Mouse (Mus musculus): Measurements from ENCODE around the gene Spsb4. TPM values are rescaled to one million over a fixed set of nuclear protein-coding genes. Genes with fewer than 3 reads are reported as not detected.
A peak's percentile ranks its signal among the peaks of the same experiment; 100 is the strongest.

Spsb4 gene
- polyA plus RNA-seq, 1 experiment from 2014 or later, result 81.1 TPM

GRCm38 (mm10) chr9:97013153-97013552 lies 5.5 kb downstream of the Spsb4 start:
- 2% methylated on average over 6 of the region's 6 CpGs for WGBS
- peaks cover 71% of the 10 kb centered on the region for H3K4me1 ChIP-seq
- H3K4me3 ChIP-seq (replicated peaks), result no peak overlapping the region
- peak; percentile 70 for ATAC-seq (ENCODE audit: low FRiP score)
- H3K9me3 ChIP-seq, result peaks cover 9% of the 10 kb centered on the region; the same call in 1 of the 2 replicates
- H3K27ac ChIP-seq, result peak overlapping the region; percentile 89
- H3K9ac ChIP-seq, result no peak overlapping the region
- no peaks in the 10 kb centered on the region for H3K27me3 ChIP-seq
- H3K36me3 ChIP-seq (replicated peaks), result peaks cover 13% of the 10 kb centered on the region
- H3K4me2 ChIP-seq, result peak overlapping the region; percentile 37

GRCm38 (mm10) chr9:97011454-97012195 lies 7.0 kb downstream of the Spsb4 start:
- no peak overlapping the region for H3K4me2 ChIP-seq
- no peaks in the 10 kb centered on the region for H3K27me3 ChIP-seq
- 0 out of 2 replicates have a peak overlapping the region, but pooled peaks have one; percentile 25 for H3K9ac ChIP-seq
- peaks cover 12% of the 10 kb centered on the region; the same call in 1 of the 2 replicates for H3K9me3 ChIP-seq
- H3K4me3 ChIP-seq (replicated peaks), result no peak overlapping the region
- peak overlapping the region; percentile 89 for H3K27ac ChIP-seq
- ATAC-seq (ENCODE audit: low FRiP score), result no peak
- peaks cover 65% of the 10 kb centered on the region for H3K4me1 ChIP-seq
- WGBS, result 53% methylated on average over 15 of the region's 15 CpGs
- H3K36me3 ChIP-seq (replicated peaks), result peaks cover 18% of the 10 kb centered on the region

- peaks cover 12% of the 10 kb centered on the region; the same call in 1 of the 2 replicates for H3K9me3 ChIP-seq
- ATAC-seq (ENCODE audit: low FRiP score), result no peak
- no peak overlapping the region for H3K4me3 ChIP-seq (replicated peaks)
- H3K27me3 ChIP-seq, result no peaks in the 10 kb centered on the region
- WGBS, result 89% methylated on average over 6 of the region's 6 CpGs
- peaks cover 54% of the 10 kb centered on the region for H3K4me1 ChIP-seq
- no peak overlapping the region for H3K4me2 ChIP-seq
- H3K36me3 ChIP-seq (replicated peaks), result peaks cover 18% of the 10 kb centered on the region
- 0 out of 2 replicates have a peak overlapping the region, but pooled peaks have one; percentile 46 for H3K27ac ChIP-seq
- no peak overlapping the region for H3K9ac ChIP-seq
Measured at GRCm38 (mm10) chr9:97010447-97010846, 8.2 kb downstream of the Spsb4 start.

- ATAC-seq (ENCODE audit: low FRiP score), result no peak
- H3K4me1 ChIP-seq, result peaks cover 23% of the 10 kb centered on the region
- no peak overlapping the region for H3K4me2 ChIP-seq
- H3K36me3 ChIP-seq (replicated peaks), result peaks cover 18% of the 10 kb centered on the region
- peaks cover 12% of the 10 kb centered on the region; the same call in 1 of the 2 replicates for H3K9me3 ChIP-seq
- 70% methylated on average over 3 of the region's 3 CpGs for WGBS
- no peak overlapping the region for H3K9ac ChIP-seq
- no peak overlapping the region for H3K4me3 ChIP-seq (replicated peaks)
- no peak overlapping the region for H3K27ac ChIP-seq
- no peaks in the 10 kb centered on the region for H3K27me3 ChIP-seq
Measured at GRCm38 (mm10) chr9:97004726-97005125, 13.9 kb downstream of the Spsb4 start.

- H3K4me2 ChIP-seq, result no peak overlapping the region
- no peak overlapping the region for H3K27ac ChIP-seq
- ATAC-seq (ENCODE audit: low FRiP score), result no peak
- H3K27me3 ChIP-seq, result no peaks in the 10 kb centered on the region
- no peak overlapping the region for H3K9ac ChIP-seq
- no peak overlapping the region for H3K4me3 ChIP-seq (replicated peaks)
- WGBS, result 74% methylated on average over 5 of the region's 5 CpGs
- H3K9me3 ChIP-seq, result peaks cover 3% of the 10 kb centered on the region; the same call in 1 of the 2 replicates
- H3K36me3 ChIP-seq (replicated peaks), result peaks cover 5% of the 10 kb centered on the region
- H3K4me1 ChIP-seq, result peaks cover 23% of the 10 kb centered on the region
Measured at GRCm38 (mm10) chr9:97003173-97003572, 15.5 kb downstream of the Spsb4 start.

GRCm38 (mm10) chr9:97002654-97003053 lies 16.0 kb downstream of the Spsb4 start:
- no peak for ATAC-seq (ENCODE audit: low FRiP score)
- 94% methylated on average over 8 of the region's 8 CpGs for WGBS
- H3K9ac ChIP-seq, result no peak overlapping the region
- H3K27me3 ChIP-seq, result no peaks in the 10 kb centered on the region
- H3K4me3 ChIP-seq (replicated peaks), result no peak overlapping the region
- H3K9me3 ChIP-seq, result no peaks in the 10 kb centered on the region
- H3K36me3 ChIP-seq (replicated peaks), result peaks cover under 1% of the 10 kb centered on the region
- H3K4me1 ChIP-seq, result peaks cover 23% of the 10 kb centered on the region
- H3K27ac ChIP-seq, result no peak overlapping the region
- no peak overlapping the region for H3K4me2 ChIP-seq

- no peak for ATAC-seq (ENCODE audit: low FRiP score)
- Histone ChIP-seq H3K4me2 (no peak overlapping the region), H3K9ac (no peak overlapping the region), H3K27me3 (no peaks in the 10 kb centered on the region), H3K4me3 (replicated peaks) (no peak overlapping the region), H3K9me3 (no peaks in the 10 kb centered on the region), H3K27ac (no peak overlapping the region), H3K36me3 (replicated peaks) (no peaks in the 10 kb centered on the region; the same call in none of the 2 replicates), H3K4me1 (peaks cover 25% of the 10 kb centered on the region)
- WGBS, result 82% methylated on average over 7 of the region's 7 CpGs
Measured at GRCm38 (mm10) chr9:97002025-97002424, 16.6 kb downstream of the Spsb4 start.

- WGBS, result 86% methylated on average over 10 of the region's 10 CpGs
- Histone ChIP-seq H3K4me1 (peaks cover 29% of the 10 kb centered on the region), H3K27me3 (no peaks in the 10 kb centered on the region), H3K27ac (no peak overlapping the region), H3K9ac (no peak overlapping the region), H3K36me3 (replicated peaks) (no peaks in the 10 kb centered on the region; the same call in none of the 2 replicates), H3K9me3 (no peaks in the 10 kb centered on the region), H3K4me2 (no peak overlapping the region), H3K4me3 (replicated peaks) (no peak overlapping the region)
- no peak for ATAC-seq (ENCODE audit: low FRiP score)
Measured at GRCm38 (mm10) chr9:97001458-97001857, 17.2 kb downstream of the Spsb4 start.

GRCm38 (mm10) chr9:96995717-96996116 lies 22.9 kb downstream of the Spsb4 start:
- H3K36me3 ChIP-seq (replicated peaks), result peaks cover 22% of the 10 kb centered on the region
- WGBS, result 96% methylated on average over 25 of the region's 25 CpGs
- no peak for ATAC-seq (ENCODE audit: low FRiP score)

GRCm38 (mm10) chr9:96994733-96995132 lies 23.9 kb downstream of the Spsb4 start:
- H3K27me3 ChIP-seq, result no peaks in the 10 kb centered on the region
- H3K9ac ChIP-seq, result no peak overlapping the region
- H3K4me3 ChIP-seq (replicated peaks), result no peak overlapping the region
- 91% methylated on average over 9 of the region's 9 CpGs for WGBS
- H3K36me3 ChIP-seq (replicated peaks), result peaks cover 22% of the 10 kb centered on the region
- no peak overlapping the region for H3K27ac ChIP-seq
- no peaks in the 10 kb centered on the region for H3K9me3 ChIP-seq
- ATAC-seq (ENCODE audit: low FRiP score), result no peak
- H3K4me1 ChIP-seq, result peaks cover 44% of the 10 kb centered on the region
- H3K4me2 ChIP-seq, result no peak overlapping the region

More at GRCm38 (mm10) chr9:96995717-96996116, 22.9 kb downstream of the Spsb4 start:
- Histone ChIP-seq H3K4me3 (replicated peaks) (no peak overlapping the region), H3K4me2 (no peak overlapping the region), H3K27ac (no peak overlapping the region), H3K4me1 (peaks cover 35% of the 10 kb centered on the region), H3K9ac (no peak overlapping the region), H3K27me3 (no peaks in the 10 kb centered on the region), H3K9me3 (no peaks in the 10 kb centered on the region)

GRCm38 (mm10) chr9:96991118-96991517 lies 27.5 kb downstream of the Spsb4 start:
- 70% methylated on average over 14 of the region's 14 CpGs for WGBS
- Histone ChIP-seq H3K27ac (no peak overlapping the region), H3K4me2 (no peak overlapping the region), H3K27me3 (no peaks in the 10 kb centered on the region), H3K9me3 (no peaks in the 10 kb centered on the region), H3K4me3 (replicated peaks) (no peak overlapping the region), H3K4me1 (peaks cover 76% of the 10 kb centered on the region), H3K9ac (no peak overlapping the region), H3K36me3 (replicated peaks) (peaks cover 24% of the 10 kb centered on the region)
- ATAC-seq (ENCODE audit: low FRiP score), result no peak

GRCm38 (mm10) chr9:96989389-96989990 lies 29.2 kb downstream of the Spsb4 start:
- Histone ChIP-seq H3K4me2 (no peak overlapping the region), H3K4me1 (peaks cover 89% of the 10 kb centered on the region), H3K9ac (no peak overlapping the region), H3K36me3 (replicated peaks) (peaks cover 7% of the 10 kb centered on the region), H3K27me3 (no peaks in the 10 kb centered on the region), H3K9me3 (no peaks in the 10 kb centered on the region), H3K4me3 (replicated peaks) (no peak overlapping the region), H3K27ac (peak overlapping the region; percentile 66)
- peak; percentile 71 for ATAC-seq (ENCODE audit: low FRiP score)
- WGBS, result 3% methylated on average over 10 of the region's 10 CpGs

Measured in forebrain, embryonic 12.5 days (tissue).